Mouse (Mus musculus): Measurements from ENCODE around the gene Ap2a1.

- TF ChIP-seq CTCF (IDR thresholded peaks at IDR 0.05; ENCODE audit: low read depth) (no peak), EP300 (IDR thresholded peaks at IDR 0.05; ENCODE audit: low read depth) (no peak)
These were observed 40.8 kb downstream of the Ap2a1 start for GRCm38 (mm10) chr7:44888256-44889105.

All from liver, postnatal 0 days (tissue).